Mouse (Mus musculus): ENCODE results near the gene Tbc1d16.
"Not testable (repeated sequence)": the region's sequence is repeated elsewhere in the genome, so short reads cannot be mapped to it uniquely, and the experiment has no call there.

Gene Tbc1d16

DNA sequence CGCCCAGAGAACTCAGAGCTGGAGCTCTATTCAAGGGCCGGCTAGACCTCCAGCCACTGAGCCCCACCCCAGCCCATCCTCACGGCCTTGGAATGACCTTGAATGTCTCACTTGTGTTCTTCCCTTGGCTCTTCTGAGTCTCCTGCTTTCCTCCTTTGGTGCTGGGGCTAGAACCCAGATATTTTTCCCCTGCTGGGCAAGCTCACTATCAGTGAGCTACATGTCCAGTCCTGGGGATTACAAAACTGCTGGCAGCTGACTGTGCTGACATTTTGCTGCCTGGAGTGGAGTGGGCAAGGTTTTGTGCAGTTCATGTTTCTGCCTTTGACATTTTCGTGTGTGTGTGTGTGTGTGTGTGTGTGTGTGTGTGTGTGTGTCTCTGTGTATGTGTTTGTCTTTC, 111.3 kb downstream of the Tbc1d16 start:
- no peak for DNase-seq (ENCODE audit: inconsistent ontology term)

DNA sequence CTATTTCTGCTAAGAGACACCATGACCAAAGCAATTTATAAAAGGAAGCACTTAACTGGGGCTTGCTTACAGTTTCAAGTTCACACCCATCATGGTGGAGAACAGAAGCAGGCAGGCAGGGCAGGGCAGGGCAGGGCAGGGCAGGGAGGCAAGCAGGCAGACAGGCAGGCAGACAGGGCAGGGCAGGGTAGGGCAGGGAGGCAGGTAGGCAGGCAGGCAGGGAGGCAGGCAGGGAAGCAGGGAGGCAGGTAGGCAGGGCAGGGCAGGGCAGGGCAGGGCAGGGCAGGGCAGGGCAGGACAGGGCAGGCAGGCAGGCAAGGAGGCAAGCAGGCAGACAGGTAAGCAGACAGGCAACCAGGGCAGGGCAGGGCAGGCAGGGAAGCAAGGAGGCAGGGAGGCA, 115.6 kb downstream of the Tbc1d16 start:
- no peak for DNase-seq (ENCODE audit: inconsistent ontology term)

DNA sequence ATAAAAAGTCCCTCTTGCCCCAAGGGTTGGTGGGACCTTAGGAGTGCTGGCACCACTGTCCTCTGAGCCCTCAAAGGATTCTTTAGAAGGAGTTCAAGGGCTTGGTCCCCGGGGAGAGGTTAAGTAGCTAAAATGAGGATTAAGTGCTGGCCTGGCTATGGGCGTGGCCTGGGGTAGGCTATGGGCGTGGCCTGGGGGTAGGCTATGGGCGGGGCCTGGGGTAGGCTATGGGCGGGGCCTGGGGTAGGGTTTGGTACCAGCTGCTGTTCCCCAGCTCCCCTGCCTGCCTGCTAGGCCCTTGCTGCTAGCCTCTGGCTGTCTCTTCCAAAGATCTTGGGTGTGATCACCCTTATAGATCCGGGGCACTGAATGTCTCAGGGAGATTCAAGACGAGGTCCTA, 117.0 kb downstream of the Tbc1d16 start:
- no peak for DNase-seq (ENCODE audit: inconsistent ontology term)

DNA sequence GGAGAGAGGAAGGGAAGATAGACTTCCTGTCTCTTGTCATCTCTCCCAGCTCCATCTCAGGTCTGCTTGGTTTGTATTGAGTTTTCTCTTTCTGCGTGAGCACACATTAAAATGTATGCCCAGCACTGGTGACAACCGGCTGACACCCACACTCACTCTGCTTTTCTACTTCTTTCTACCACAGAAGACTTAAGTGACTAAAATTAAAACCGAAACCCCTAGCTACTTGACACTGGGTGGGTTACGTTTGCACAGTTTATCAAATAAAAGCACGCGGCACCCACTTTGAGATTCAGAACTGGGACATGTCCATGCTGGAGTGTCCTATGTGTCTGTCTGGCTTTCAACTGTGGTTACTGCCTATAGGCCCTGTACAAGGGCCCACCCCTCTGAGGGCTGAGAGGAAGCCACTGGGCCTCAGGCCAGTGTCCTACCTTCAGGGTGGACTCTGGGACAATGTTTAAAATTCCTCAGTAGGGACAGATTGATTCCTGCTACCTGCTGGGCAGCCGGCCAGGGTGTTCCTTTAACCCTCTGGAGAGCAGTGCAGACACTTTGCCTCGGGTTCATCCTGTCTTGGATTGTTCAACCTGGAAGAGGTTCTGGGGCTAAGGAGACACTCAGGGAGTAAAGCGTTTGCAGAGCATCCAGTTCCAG, 118.8 kb downstream of the Tbc1d16 start:
- DNase-seq (ENCODE audit: inconsistent ontology term) = no peak

DNA sequence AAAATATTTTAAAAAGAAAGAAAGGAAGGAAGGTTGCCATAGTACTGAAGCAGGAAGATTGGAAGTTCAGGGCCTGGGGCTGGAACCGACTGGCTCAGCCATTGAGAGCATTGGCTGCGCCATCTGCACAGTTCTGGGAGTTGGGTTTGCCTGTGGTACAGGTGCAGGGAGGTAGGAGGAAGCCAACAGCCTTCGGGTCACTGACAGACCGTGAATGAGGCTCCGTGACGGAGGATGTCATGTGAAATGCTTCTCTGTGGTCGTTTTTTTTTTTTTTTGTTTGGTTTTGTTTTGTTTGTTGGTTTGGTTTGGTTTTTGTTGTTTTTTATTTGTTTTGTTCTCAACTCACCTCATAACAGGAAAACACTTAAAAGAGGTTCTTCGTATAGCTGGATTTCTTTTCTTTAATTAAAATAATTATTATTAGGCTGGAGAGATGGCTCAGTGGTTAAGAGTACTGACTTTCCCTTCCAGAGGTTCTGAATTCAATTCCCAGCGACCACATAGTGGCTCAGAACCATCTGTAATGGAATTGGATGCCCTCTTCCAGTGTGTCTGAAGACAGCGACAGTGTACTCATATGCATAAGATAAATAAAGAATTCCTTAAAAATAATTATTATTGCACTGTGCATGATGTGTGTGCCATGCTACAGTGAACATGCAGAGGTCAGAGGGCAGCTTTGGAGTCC, 119.6 kb downstream of the Tbc1d16 start:
- DNase-seq (ENCODE audit: inconsistent ontology term) = no peak

DNA sequence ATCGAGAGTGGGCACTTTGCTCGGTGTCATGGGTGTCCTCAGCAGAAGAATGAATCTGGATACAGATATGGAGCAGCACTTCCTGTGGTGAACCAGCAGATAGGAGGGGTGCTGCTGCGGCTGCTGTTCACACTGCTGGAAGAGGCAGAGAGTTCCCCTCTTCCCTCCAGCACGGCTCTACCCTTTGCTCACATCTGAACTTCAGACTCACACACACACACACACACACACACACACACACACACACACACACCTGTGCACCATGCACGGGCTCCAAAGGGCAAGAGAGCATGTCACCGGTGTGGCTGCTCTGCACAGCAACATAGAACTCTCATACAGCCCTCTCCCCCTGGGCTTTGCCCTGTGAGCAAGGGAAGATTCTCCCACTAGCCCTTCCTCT, 122.0 kb downstream of the Tbc1d16 start:
- no peak for DNase-seq (ENCODE audit: inconsistent ontology term)

DNA sequence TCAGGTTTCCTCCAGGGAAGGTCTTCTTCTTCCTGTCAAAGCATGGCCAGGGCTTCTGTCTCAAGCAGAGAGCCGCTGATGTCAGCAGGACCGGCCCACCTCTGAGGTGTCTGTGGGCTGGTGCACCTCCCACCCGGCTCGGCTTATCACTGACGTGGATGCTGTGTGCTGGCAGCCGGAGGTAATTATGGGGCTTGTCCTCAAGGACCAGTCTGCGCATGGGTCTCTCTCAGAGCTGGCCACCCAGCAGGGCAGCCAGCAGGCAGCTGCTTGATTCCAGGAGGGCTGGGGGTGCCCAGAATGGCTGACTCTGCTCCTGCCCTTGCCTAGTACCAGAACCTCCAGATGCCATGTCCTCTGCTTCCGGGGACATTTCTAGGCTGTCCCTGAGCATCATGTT, 122.6 kb downstream of the Tbc1d16 start:
- DNase-seq (ENCODE audit: inconsistent ontology term) = no peak

DNA sequence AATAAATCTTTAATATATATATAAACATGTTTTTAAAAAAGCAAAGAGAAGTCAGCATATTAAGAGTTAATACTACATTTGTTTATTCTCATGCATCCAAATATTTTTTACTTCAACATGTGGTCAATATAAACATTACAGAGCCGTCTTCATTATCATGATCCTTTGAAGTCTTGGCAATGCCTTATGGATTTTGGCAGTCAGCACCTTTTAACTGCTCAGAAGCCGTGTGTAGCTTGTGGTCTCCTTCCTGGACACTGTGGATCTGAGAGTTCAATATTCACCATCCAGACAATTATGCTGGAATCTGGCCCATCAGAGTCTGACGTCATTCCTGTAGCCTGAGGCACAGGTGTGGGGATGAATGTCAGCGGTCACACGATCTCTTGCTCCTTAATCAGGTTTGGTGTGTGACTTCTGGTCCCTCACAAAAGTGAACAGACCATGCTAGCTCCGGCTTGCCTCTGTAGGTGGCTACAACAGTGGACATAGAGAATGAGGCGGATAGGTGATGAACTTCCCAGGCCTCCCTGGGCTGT, 123.2 kb downstream of the Tbc1d16 start:
- DNase-seq (ENCODE audit: inconsistent ontology term) = no peak

DNA sequence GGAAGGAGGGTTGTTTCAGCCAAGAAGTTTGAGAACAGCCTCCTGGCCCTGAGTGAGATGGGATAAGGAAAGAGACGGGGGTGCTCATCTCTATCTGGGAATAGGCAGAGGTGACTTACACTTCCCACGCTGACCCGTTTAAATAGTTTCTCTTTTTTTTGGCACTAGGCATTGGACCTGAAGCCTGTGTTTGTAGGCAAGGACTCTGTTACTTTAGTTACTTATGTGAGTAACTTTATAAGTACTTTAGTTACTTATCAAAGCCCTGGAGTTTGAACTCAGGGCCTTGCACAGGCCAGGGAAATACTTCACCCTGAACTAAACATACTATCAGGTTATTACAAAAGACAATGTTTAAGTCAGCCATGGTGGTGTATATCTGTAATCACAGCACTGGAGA, 124.3 kb downstream of the Tbc1d16 start:
- DNase-seq (ENCODE audit: inconsistent ontology term) = no peak

DNA sequence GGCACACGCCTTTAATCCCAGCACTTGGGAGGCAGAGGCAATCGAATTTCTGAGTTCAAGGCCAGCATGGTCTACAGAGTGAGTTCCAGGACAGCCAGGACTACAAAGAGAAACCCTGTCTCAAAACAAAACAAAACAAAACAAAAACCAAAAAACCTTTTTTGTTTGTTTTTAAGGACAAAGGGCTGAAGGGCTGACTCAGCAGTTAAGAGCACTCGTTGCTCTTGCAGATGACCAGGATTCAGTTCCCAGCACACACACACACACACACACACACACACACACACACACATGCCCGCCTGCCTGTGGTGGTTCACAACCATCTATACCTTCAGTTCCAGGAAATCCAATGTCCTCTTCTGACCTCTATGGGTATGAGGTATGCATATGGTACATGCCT, 127.9 kb downstream of the Tbc1d16 start:
- DNase-seq (ENCODE audit: inconsistent ontology term) = not testable (repeated sequence)

DNA sequence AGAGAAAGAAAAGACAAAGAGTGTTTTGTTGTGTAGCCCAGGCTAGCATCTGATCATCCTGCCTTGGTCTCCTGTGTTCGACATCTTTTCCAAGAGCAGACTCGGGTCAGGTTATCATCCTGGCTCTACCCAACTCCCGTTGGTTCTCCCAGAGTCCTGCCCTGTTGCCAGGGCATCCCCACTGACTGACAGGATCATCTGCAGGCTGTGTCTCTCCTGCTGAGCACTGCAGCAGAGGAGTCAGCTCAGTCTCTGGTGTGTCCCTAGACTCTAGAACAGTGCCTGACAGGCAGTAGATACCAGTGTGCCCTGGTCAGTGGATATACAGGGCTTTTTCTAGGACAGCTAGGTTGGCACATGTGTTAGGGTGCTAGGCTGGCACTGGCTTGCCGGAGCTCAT, 130.1 kb downstream of the Tbc1d16 start:
- DNase-seq (ENCODE audit: inconsistent ontology term) = no peak

DNA sequence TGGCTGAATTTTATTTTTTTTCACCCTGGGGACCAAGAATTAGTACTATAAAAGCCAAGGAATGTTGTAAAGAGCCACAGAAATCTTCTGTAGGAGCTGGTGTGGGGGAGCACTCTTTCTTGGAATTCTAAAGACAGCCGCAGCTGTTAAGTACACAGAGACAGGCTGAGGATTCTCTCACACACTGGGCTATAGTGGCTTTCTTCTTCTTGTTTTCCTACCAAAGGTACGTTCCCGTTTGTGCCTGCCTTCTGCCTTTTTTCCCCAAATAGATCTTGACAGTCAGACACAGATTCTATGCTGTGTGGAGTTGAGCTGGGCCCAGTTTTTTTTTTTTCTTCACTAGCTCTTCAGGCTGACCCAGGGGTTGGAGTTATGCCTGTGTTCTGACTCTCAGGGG, 132.9 kb downstream of the Tbc1d16 start:
- DNase-seq (ENCODE audit: inconsistent ontology term) = no peak

DNA sequence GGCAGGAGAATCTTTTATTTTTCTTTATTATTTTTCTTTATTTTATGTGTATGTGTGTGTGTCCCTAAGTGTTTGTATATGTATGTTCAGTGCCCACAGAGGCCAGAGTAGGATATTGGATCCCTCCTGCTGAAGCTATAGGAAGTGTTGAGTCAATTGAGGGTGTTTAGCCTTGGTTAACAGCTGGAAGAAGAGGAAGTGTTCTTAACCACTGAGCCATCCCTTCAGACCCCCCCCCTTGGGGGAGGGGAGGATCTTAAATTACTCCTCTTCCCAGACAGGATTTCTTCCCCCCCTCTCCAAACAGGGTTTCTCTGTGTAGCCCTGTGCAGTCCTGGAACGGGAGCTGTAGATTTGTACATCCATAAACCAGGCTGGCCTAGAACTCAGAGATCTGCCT, 135.0 kb downstream of the Tbc1d16 start:
- no peak for DNase-seq (ENCODE audit: inconsistent ontology term)
